Mouse (Mus musculus) embryonic facial prominence, embryonic 11.5 days (tissue): ENCODE data around the gene Cblb. TPM values are rescaled to one million over a fixed set of nuclear protein-coding genes. Genes with fewer than 3 reads are reported as not detected.

Experiments
- ATAC-seq: fragments of 200-750 bp; cut with Nextera tagmentation; replicated peaks from 2 replicates; pipeline ENCODE4 v1.8.0; 2017; ENCODE audit warnings: low read depth; ENCODE audit not compliant: insufficient number of reproducible peaks, low FRiP score, low TSS enrichment
- DNase-seq: peaks from one replicate; pipeline ENCODE4 v3.0.0-alpha.2; 2015; ENCODE audit warnings: low spot score
- H3K27ac ChIP-seq: fragments of 300-500 bp; sonication (generic); replicated peaks from 2 replicates; pipeline ENCODE4 v1.5.1; 2014; ENCODE audit warnings: mild to moderate bottlenecking, low read depth, low read length, control low read depth
- H3K27me3 ChIP-seq: fragments of 300-500 bp; sonication (generic); 2 replicates; pipeline ENCODE4 v1.6.1; 2014; ENCODE audit warnings: mild to moderate bottlenecking, low read length, moderate library complexity, mixed read lengths; ENCODE audit not compliant: control insufficient read depth, insufficient read depth
- H3K36me3 ChIP-seq: fragments of 300-500 bp; sonication (generic); replicated peaks from 2 replicates; pipeline ENCODE4 v1.6.1; 2014; ENCODE audit warnings: low read depth, mild to moderate bottlenecking, low read length, moderate library complexity, mixed read lengths; ENCODE audit not compliant: control insufficient read depth, insufficient read depth
- H3K4me1 ChIP-seq: fragments of 300-500 bp; sonication (generic); 2 replicates; pipeline ENCODE4 v1.6.1; 2014; ENCODE audit warnings: low read length, mixed read lengths; ENCODE audit not compliant: control insufficient read depth, insufficient read depth
- H3K4me2 ChIP-seq: fragments of 300-500 bp; sonication (generic); 2 replicates; pipeline ENCODE4 v1.6.1; 2014; ENCODE audit warnings: low read depth, mild to moderate bottlenecking, control low read depth, low read length, moderate library complexity
- H3K4me3 ChIP-seq: fragments of 300-500 bp; sonication (generic); 2 replicates; pipeline ENCODE4 v1.5.1; 2014; ENCODE audit warnings: low read depth, low read length, control low read depth
- H3K9ac ChIP-seq: fragments of 300-500 bp; sonication (generic); replicated peaks from 2 replicates; pipeline ENCODE4 v1.6.1; 2014; ENCODE audit warnings: mild to moderate bottlenecking, control low read depth, low read length
- H3K9me3 ChIP-seq: fragments of 300-500 bp; sonication (generic); replicated peaks from 2 replicates; pipeline ENCODE4 v1.6.1; 2016; ENCODE audit warnings: mild to moderate bottlenecking, low read length, inconsistent platforms, mixed read lengths; ENCODE audit not compliant: control insufficient read depth
- WGBS: fragments of 180-500 bp; shearing (Covaris S2); extraction: QIAGEN DNeasy Blood & Tissue Kit; methylation state at CpG from one replicate; pipeline ENCODE4 v1.1.7; 2014; 5-methylcytosine and 5-hydroxymethylcytosine counted together
- polyA plus RNA-seq: library from polyadenylated mRNA; unstranded; fragments of >200 nt; fragmentation: Nextera tagmentation; extraction: Ambion mirVana; gene quantifications from 2 replicates; pipeline ENCODE4 v1.2.1, GENCODE M21; 2014

The Cblb gene
- polyA plus RNA-seq, 1 experiment from 2014 or later, result 30.0 TPM

DNA sequence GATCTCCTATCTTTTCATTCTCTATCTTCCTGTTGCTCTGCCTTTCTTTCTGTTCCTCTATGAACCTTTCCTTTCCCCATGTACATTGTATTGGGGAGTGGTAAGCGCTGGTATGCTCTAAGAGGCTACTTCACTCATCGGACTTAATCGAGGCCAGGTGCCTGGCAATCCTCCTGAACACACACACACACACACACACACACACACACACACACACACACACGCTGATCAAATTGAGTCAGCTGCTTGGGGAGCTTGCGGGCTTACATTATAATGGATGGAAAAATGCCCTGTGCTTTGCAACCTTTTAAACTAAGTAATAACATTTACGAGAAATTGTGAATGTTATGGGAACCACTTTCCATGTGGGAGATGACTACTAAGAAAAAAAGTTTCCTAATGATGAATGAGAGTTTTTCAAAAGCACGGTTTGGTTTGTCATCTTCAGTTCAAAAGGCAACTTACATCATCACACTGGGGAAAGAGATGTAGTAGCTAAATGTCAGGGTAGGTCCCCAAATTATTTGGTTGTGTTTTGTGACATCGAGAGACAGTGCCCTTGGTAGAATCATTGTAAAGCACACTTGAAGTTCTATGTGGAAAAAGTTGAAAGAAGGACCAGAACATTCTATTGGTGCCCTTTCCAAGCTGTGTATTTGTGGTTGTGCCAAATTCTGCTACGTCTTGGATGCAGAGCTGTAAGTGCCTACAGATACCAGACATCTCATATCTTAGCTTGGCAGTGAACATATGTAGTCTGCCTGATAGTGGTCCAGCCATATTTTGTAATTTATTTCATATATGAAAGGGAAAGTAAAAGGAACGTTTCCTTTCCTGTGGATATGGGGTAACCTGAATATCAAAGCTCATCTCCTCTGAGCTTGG, 36.8 kb downstream of the Cblb start:
- H3K27me3 ChIP-seq, result no peaks in the 10 kb centered on the region
- H3K36me3 ChIP-seq, result no peaks in the 10 kb centered on the region
- H3K4me2 ChIP-seq, result no peak overlapping the region
- DNase-seq, result no peak
- H3K27ac ChIP-seq, result no peak overlapping the region
- H3K4me3 ChIP-seq, result no peak overlapping the region
- ATAC-seq, result no peak
- WGBS, result 84% methylated on average over 10 of the region's 10 CpGs
- no peak overlapping the region for H3K9ac ChIP-seq
- H3K9me3 ChIP-seq, result no peaks in the 10 kb centered on the region
- no peaks in the 10 kb centered on the region for H3K4me1 ChIP-seq

DNA sequence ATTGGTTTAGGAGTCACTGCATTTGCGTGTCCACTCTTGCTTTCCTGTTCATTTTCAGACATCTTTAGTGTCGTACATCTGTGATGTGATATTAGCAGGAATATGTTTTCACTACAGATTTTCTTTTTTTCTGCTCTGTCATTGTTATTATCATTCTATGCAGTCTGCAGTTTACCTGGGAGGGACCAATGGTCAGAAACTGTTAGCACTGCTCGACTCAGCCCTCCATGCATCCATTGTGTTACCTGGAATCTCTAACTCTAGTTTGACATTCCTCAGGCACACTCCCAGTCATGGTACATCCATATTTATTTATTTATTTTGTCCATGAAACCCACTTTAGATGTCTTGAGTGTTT, 37.5 kb downstream of the Cblb start:
- H3K9ac ChIP-seq, result no peak overlapping the region

GRCm38 (mm10) chr16:52069648-52070047, 38.6 kb downstream of the Cblb start:
- no peak overlapping the region for H3K27ac ChIP-seq
- no peaks in the 10 kb centered on the region for H3K4me1 ChIP-seq
- WGBS, result 90% methylated on average over 6 of the region's 6 CpGs
- no peak overlapping the region for H3K4me2 ChIP-seq
- no peak overlapping the region for H3K4me3 ChIP-seq
- H3K9ac ChIP-seq, result no peak overlapping the region
- H3K9me3 ChIP-seq, result no peaks in the 10 kb centered on the region
- no peak for DNase-seq
- no peaks in the 10 kb centered on the region for H3K36me3 ChIP-seq
- H3K27me3 ChIP-seq, result no peaks in the 10 kb centered on the region
- ATAC-seq, result no peak

More for the DNA sequence above, 37.5 kb downstream of the Cblb start:
- Histone ChIP-seq H3K27ac (no peak overlapping the region), H3K4me3 (no peak overlapping the region), H3K4me1 (no peaks in the 10 kb centered on the region), H3K27me3 (no peaks in the 10 kb centered on the region), H3K36me3 (no peaks in the 10 kb centered on the region), H3K4me2 (no peak overlapping the region), H3K9me3 (no peaks in the 10 kb centered on the region)
- ATAC-seq (no peak), DNase-seq (no peak)
- 96% methylated on average over 3 of the region's 3 CpGs for WGBS

DNA sequence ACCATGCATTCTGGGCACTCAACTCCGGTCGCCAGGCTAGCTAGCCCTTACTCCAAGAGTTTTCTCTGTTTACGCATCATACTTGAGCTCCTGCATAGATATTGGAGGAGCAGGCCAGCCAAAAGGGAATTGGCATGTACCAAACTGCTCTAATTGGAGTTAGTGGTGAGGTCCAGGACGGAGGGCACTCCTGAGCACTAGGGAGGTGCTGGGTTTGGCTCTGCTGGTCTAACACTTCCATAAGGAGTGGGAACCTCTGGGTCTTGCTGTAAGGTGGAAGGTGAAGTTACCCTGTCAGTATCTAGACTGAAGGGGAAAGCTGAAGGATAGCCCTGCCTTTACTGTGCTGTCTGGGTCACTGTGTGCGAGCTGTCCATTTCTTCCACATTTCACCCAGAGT, 39.1 kb downstream of the Cblb start:
- no peak overlapping the region for H3K4me3 ChIP-seq
- 91% methylated on average over 5 of the region's 5 CpGs for WGBS
- H3K4me1 ChIP-seq, result no peaks in the 10 kb centered on the region
- no peak for DNase-seq
- H3K27ac ChIP-seq, result no peak overlapping the region
- no peak overlapping the region for H3K9ac ChIP-seq
- no peak overlapping the region for H3K4me2 ChIP-seq
- H3K27me3 ChIP-seq, result no peaks in the 10 kb centered on the region
- no peaks in the 10 kb centered on the region for H3K36me3 ChIP-seq
- H3K9me3 ChIP-seq, result no peaks in the 10 kb centered on the region
- no peak for ATAC-seq

DNA sequence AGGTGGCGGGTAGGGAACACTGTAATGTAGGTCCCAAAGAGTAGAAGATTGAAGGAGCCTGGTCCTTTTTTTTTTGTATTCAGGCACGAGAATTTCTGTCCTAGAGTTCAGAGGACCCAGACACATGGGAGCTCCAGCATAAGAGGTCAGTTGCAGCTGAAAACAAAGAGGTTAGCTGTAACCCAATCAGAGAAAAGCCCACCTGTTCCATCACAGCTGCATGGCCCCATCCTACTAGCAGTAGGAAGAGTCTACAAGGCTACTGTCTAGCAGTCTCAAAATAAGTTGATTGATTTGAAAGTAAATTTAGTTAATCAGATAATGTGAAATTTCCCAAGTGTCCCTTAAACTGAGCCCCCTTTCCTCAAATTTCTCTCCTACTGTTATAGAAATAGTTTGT, 40.3 kb downstream of the Cblb start:
- WGBS, result 76% methylated on average over 2 of the region's 2 CpGs
- Histone ChIP-seq H3K4me3 (no peak overlapping the region), H3K4me1 (no peaks in the 10 kb centered on the region), H3K36me3 (no peaks in the 10 kb centered on the region), H3K4me2 (no peak overlapping the region), H3K9me3 (no peaks in the 10 kb centered on the region), H3K27ac (no peak overlapping the region), H3K27me3 (no peaks in the 10 kb centered on the region), H3K9ac (no peak overlapping the region)
- ATAC-seq, result no peak
- DNase-seq, result no peak

DNA sequence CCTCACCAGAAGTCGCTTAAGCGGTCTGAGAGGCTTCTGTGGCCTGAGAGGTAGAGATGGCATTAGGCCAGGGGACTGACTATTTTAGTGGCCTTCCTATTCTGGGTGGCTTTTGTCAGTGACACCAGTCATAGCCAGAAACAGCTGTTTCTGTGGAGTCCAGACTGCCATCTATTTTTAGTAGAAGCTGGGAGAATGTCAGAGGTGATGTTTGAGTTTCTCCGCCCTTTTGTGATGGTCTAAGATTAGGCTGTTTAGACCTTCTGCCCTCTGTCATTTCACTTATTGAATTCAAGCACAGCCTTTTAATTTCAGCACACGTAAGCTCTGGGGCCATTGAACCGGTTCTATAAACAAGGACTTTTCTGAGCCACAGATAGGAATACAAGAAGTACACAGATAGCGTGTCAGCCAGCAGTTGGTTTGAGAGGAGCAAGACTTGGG, 40.8 kb downstream of the Cblb start:
- no peaks in the 10 kb centered on the region for H3K36me3 ChIP-seq
- no peak for ATAC-seq
- no peak overlapping the region for H3K4me2 ChIP-seq
- no peak overlapping the region for H3K4me3 ChIP-seq
- no peaks in the 10 kb centered on the region for H3K4me1 ChIP-seq
- H3K9me3 ChIP-seq, result no peaks in the 10 kb centered on the region
- no peak overlapping the region for H3K27ac ChIP-seq
- WGBS, result 66% methylated on average over 6 of the region's 6 CpGs
- H3K27me3 ChIP-seq, result no peaks in the 10 kb centered on the region
- DNase-seq, result no peak
- H3K9ac ChIP-seq, result no peak overlapping the region

GRCm38 (mm10) chr16:52076652-52077051, 45.6 kb downstream of the Cblb start:
- ATAC-seq, result no peak
- Histone ChIP-seq H3K27me3 (no peaks in the 10 kb centered on the region), H3K4me3 (no peak overlapping the region), H3K27ac (no peak overlapping the region), H3K9me3 (no peaks in the 10 kb centered on the region), H3K4me2 (no peak overlapping the region), H3K36me3 (no peaks in the 10 kb centered on the region), H3K4me1 (no peaks in the 10 kb centered on the region), H3K9ac (no peak overlapping the region)
- 82% methylated on average over 7 of the region's 7 CpGs for WGBS
- DNase-seq, result no peak

GRCm38 (mm10) chr16:52077901-52078300, 46.9 kb downstream of the Cblb start:
- WGBS, result 63% methylated on average over 4 of the region's 4 CpGs
- H3K4me3 ChIP-seq, result no peak overlapping the region
- H3K9me3 ChIP-seq, result no peaks in the 10 kb centered on the region
- no peak overlapping the region for H3K27ac ChIP-seq
- DNase-seq (no peak), ATAC-seq (no peak)
- H3K4me1 ChIP-seq, result no peaks in the 10 kb centered on the region
- H3K4me2 ChIP-seq, result no peak overlapping the region
- no peak overlapping the region for H3K9ac ChIP-seq
- H3K36me3 ChIP-seq, result no peaks in the 10 kb centered on the region
- no peaks in the 10 kb centered on the region for H3K27me3 ChIP-seq
